Mouse (Mus musculus) cortical plate, adult 2 months (tissue): Measurements from ENCODE around the gene Exph5. TPM values are rescaled to one million over a fixed set of nuclear protein-coding genes. Genes with fewer than 3 reads are reported as not detected.
A peak's percentile ranks its signal among the peaks of the same experiment; 100 is the strongest.

Source experiments
- H3K27ac ChIP-seq: fragments of 200-500 bp; 2 replicates; pipeline ENCODE4 v1.5.1; 2012; ENCODE audit warnings: low read length, control low read depth, inconsistent platforms; ENCODE audit not compliant: insufficient read depth
- H3K4me1 ChIP-seq: fragments of 200-500 bp; 2 replicates; pipeline ENCODE4 v1.6.1; 2011; ENCODE audit warnings: low read length; ENCODE audit not compliant: control insufficient read depth, insufficient read depth
- H3K4me3 ChIP-seq: fragments of 200-500 bp; 2 replicates; pipeline ENCODE4 v1.5.1; 2011; ENCODE audit warnings: mild to moderate bottlenecking, low read length, control low read depth; ENCODE audit not compliant: insufficient read depth
- CTCF ChIP-seq: fragments of 200-500 bp; IDR thresholded peaks from 2 replicates; pipeline ENCODE4 v1.5.1; 2011; ENCODE audit warnings: mild to moderate bottlenecking, control low read depth, low read length; ENCODE audit not compliant: insufficient read depth; ENCODE audit errors: extremely low read depth
- POLR2A ChIP-seq: fragments of 200-500 bp; IDR thresholded peaks from 2 replicates; pipeline ENCODE4 v1.6.1; 2011; ENCODE audit warnings: mild to moderate bottlenecking, low read length, control low read depth; ENCODE audit not compliant: insufficient read depth; ENCODE audit errors: extremely low read depth
- polyA plus RNA-seq: library from polyadenylated mRNA; depleted of rRNA; stranded (reverse); fragments of >200 nt; gene quantifications from 2 replicates; pipeline ENCODE4 v1.2.3, GENCODE M21; 2012

The Exph5 gene
- polyA plus RNA-seq, 1 experiment, result 7.1 TPM

- no peaks in the 10 kb centered on the region for H3K4me1 ChIP-seq
- no peak for TF ChIP-seq POLR2A
- TF ChIP-seq CTCF, result no peak
- H3K4me3 ChIP-seq, result no peak overlapping the region
- H3K27ac ChIP-seq, result no peak overlapping the region
These were observed 11.5 kb downstream of the Exph5 start for GRCm38 (mm10) chr9:53312981-53313380.

- no peaks in the 10 kb centered on the region for H3K4me1 ChIP-seq
- H3K27ac ChIP-seq, result no peak overlapping the region
- TF ChIP-seq CTCF, result no peak
- no peak overlapping the region for H3K4me3 ChIP-seq
These were observed 19.6 kb downstream of the Exph5 start for GRCm38 (mm10) chr9:53320894-53321650.

DNA sequence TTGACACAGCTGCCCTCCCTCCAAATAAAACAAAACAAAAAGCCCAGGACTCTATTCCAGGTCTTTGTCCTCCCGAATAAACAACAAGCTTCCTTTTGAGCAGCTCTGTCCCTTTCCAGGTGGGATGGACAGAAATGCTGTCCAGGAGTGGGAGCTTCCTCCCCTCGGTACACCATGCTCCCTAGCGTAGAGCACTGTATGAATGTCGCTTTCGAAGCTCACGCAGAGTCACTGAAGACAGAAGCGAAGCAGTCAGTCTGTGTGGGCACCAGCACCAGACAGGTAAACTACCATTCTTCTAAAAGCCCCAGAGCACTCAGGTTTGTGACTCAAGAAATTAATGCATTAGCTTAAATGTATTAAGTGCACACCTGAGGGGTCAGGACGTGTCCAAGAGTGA lies 20.2 kb downstream of the Exph5 start:
- no peaks in the 10 kb centered on the region for H3K4me1 ChIP-seq
- TF ChIP-seq CTCF, result no peak
- TF ChIP-seq POLR2A, result no peak
- no peak overlapping the region for H3K4me3 ChIP-seq
- H3K27ac ChIP-seq, result no peak overlapping the region

- peaks cover 5% of the 10 kb centered on the region for H3K4me1 ChIP-seq
- no peak overlapping the region for H3K27ac ChIP-seq
- TF ChIP-seq POLR2A (no peak), CTCF (no peak)
- H3K4me3 ChIP-seq, result no peak overlapping the region
These were observed 22.2 kb downstream of the Exph5 start for GRCm38 (mm10) chr9:53323419-53324251.

DNA sequence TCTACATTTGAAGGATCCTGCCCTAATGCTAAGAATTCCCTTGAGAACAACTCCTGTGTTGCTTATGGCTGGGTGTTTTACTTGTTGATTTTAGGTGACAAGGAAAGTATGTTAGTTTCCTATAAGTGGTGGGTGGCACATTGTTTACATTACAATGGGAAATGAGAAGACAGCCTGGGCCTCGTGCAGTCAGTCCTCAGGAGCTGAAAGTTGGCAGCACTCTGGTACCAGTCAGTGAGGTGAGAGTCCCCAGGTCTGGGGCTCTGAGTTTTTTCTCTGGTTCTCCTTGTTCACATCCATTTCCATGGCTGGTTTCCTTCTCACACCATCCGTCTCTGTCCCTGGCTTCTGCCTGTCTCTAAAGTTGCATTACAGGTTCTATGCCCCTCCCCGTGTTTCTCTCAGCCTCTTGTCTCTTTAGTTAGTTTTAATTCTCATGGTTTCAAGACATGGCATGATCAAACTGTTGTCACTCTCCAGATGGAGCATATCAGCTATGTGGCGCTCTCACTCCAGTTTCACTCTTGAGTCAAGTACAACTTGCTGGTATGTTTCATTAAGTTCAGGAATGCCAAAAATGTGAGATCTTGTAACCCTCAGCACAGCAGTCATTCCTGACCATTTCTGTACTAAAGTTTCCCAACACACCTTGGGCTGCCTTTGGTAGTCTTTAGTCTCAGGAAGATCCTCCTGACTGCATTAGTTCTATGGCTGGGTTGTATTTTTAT lies 24.1 kb downstream of the Exph5 start:
- TF ChIP-seq POLR2A (no peak), CTCF (no peak)
- H3K4me1 ChIP-seq, result peaks cover 6% of the 10 kb centered on the region
- no peak overlapping the region for H3K4me3 ChIP-seq
- no peak overlapping the region for H3K27ac ChIP-seq

GRCm38 (mm10) chr9:53328203-53328602 lies 26.7 kb downstream of the Exph5 start:
- H3K4me3 ChIP-seq, result no peak overlapping the region
- H3K27ac ChIP-seq, result peak overlapping the region; percentile 74
- TF ChIP-seq CTCF, result no peak
- no peak for TF ChIP-seq POLR2A
- H3K4me1 ChIP-seq, result peaks cover 6% of the 10 kb centered on the region

GRCm38 (mm10) chr9:53329301-53330206 lies 28.1 kb downstream of the Exph5 start:
- H3K4me3 ChIP-seq, result no peak overlapping the region
- H3K27ac ChIP-seq, result no peak overlapping the region
- no peak for TF ChIP-seq CTCF
- no peak for TF ChIP-seq POLR2A
- H3K4me1 ChIP-seq, result peaks cover 6% of the 10 kb centered on the region

- Histone ChIP-seq H3K4me3 (no peak overlapping the region), H3K27ac (no peak overlapping the region), H3K4me1 (peaks cover 6% of the 10 kb centered on the region)
- TF ChIP-seq POLR2A (no peak), CTCF (no peak)
These were observed 28.8 kb downstream of the Exph5 start for GRCm38 (mm10) chr9:53330247-53330646.

GRCm38 (mm10) chr9:53333436-53333835 lies 32.0 kb downstream of the Exph5 start:
- TF ChIP-seq POLR2A (no peak), CTCF (no peak)
- H3K27ac ChIP-seq, result no peak overlapping the region
- H3K4me1 ChIP-seq, result peaks cover 2% of the 10 kb centered on the region
- no peak overlapping the region for H3K4me3 ChIP-seq

DNA sequence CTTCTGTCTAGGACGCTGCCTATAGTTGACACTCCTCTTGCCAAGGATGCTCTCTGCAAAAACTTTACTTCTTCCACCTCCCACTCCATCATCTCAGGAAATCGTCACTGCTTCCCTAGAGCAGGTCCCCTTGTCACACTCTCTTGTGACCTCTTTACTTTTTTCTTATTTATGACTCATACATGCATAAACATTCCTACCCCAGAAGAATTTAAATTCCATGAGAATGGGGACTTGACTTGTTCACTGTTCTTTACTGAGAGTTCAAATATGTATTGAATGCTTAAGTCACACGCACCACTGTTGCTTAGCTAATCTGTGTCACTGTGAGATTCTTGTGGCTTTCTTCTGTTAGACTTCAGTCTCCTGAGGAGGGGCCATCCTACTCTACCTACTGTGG lies 33.7 kb downstream of the Exph5 start:
- Histone ChIP-seq H3K27ac (no peak overlapping the region), H3K4me3 (no peak overlapping the region), H3K4me1 (no peaks in the 10 kb centered on the region)
- TF ChIP-seq CTCF (no peak), POLR2A (no peak)
